Comparison of ENCODE assay signal across 10 mouse cellular contexts in the genomic region with DNA sequence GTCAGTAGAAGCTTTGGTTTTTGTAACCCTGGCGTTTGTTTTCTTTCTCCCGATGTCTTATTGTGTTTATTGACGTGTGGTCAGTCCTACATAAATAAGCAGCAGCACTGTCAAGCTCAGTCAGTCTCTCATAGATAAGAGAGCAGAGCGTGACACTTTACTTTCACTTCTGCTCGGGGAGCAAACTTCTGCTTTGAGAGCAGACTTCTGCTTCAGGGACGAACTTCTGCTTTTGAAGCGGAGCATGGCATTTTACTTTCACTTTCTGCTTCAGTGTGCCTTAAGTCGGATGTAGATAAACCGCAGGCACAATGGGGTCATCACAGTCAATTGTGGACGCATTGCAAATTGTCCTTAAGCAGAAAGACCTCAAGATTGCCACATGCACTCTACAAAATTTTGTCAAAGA.
DNase-seq lines count a peak whose midpoint lies in the region; ATAC-seq lines count a peak whose summit lies in the region.
"Had no signal": no experiment of that assay in that cellular context is flagged by ENCODE, and none has a peak within 500 bp of the region (broad histone marks: within the 10 kb centered on the region; RNA-seq: fewer than 3 reads in every experiment).

No protein-coding gene starts in this region.

- H3K27me3 ChIP-seq in liver, embryonic 12.5 days (replicated peaks): no peaks in the 10 kb centered on the region
- H3K27me3 ChIP-seq in midbrain, embryonic 15.5 days (replicated peaks): no peaks in the 10 kb centered on the region
- no peaks in the 10 kb centered on the region for H3K27me3 ChIP-seq in midbrain, embryonic 13.5 days
- H3K27me3 ChIP-seq: embryonic facial prominence, embryonic 15.5 days; lung, embryonic 15.5 days had no signal

- H3K4me2 ChIP-seq in liver, embryonic 12.5 days: peak overlapping the region; percentile 39
- no peak overlapping the region for H3K4me2 ChIP-seq in midbrain, embryonic 15.5 days
- H3K4me2 ChIP-seq in midbrain, embryonic 13.5 days (replicated peaks): no peak overlapping the region
- H3K4me2 ChIP-seq: embryonic facial prominence, embryonic 15.5 days; lung, embryonic 15.5 days had no signal

- H3K4me1 ChIP-seq in liver, embryonic 12.5 days: no peaks in the 10 kb centered on the region
- H3K4me1 ChIP-seq in midbrain, embryonic 15.5 days: no peaks in the 10 kb centered on the region
- no peaks in the 10 kb centered on the region for H3K4me1 ChIP-seq in midbrain, embryonic 13.5 days (replicated peaks)
- H3K4me1 ChIP-seq: embryonic facial prominence, embryonic 15.5 days; lung, embryonic 15.5 days had no signal

- no peak overlapping the region for H3K9ac ChIP-seq in liver, embryonic 12.5 days
- H3K9ac ChIP-seq in midbrain, embryonic 15.5 days: no peak overlapping the region
- no peak overlapping the region for H3K9ac ChIP-seq in midbrain, embryonic 13.5 days (replicated peaks)
- H3K9ac ChIP-seq: embryonic facial prominence, embryonic 15.5 days; lung, embryonic 15.5 days had no signal

- no peak for ATAC-seq in liver, embryonic 12.5 days
- ATAC-seq in neutrophil, adult 5-6 weeks (ENCODE audit: extremely low read depth, insufficient number of reproducible peaks, low FRiP score, poor library complexity, severe bottlenecking): peak; percentile 90
- ATAC-seq in midbrain, embryonic 15.5 days (replicated peaks): no peak
- no peak for ATAC-seq in midbrain, embryonic 13.5 days

- intact Hi-C loops in left cerebral cortex, postnatal 36 days (cut with DNase I): no loop called here

- no peak overlapping the region for H3K27ac ChIP-seq in liver, embryonic 12.5 days
- H3K27ac ChIP-seq in midbrain, embryonic 15.5 days: no peak overlapping the region
- H3K27ac ChIP-seq in midbrain, embryonic 13.5 days: no peak overlapping the region
- H3K27ac ChIP-seq: embryonic facial prominence, embryonic 15.5 days; lung, embryonic 15.5 days had no signal

- 39% methylated on average over 10 of the region's 10 CpGs for WGBS in liver, embryonic 12.5 days (ENCODE audit: insufficient replicate concordance)
- 87% methylated on average over 10 of the region's 10 CpGs for WGBS in midbrain, embryonic 15.5 days
- WGBS in midbrain, embryonic 13.5 days: 92% methylated on average over 10 of the region's 10 CpGs

- DNase-seq in adrenal gland, adult 2 months: peak; percentile 31
- DNase-seq in adrenal gland, postnatal 25 days: no peak
- DNase-seq in adrenal gland, postnatal 10 days: peak; percentile 17
- no peak for DNase-seq in left cerebral cortex, postnatal 36 days (ENCODE audit: low spot score in 2 of 2)

- no peaks in the 10 kb centered on the region for H3K36me3 ChIP-seq in liver, embryonic 12.5 days
- no peaks in the 10 kb centered on the region for H3K36me3 ChIP-seq in midbrain, embryonic 15.5 days (replicated peaks)
- H3K36me3 ChIP-seq in midbrain, embryonic 13.5 days: peaks cover 3% of the 10 kb centered on the region; the same call in 1 of the 2 replicates
- H3K36me3 ChIP-seq: embryonic facial prominence, embryonic 15.5 days; lung, embryonic 15.5 days had no signal

- 0 out of 2 replicates have a peak, but pooled peaks cover 10% of the 10 kb centered on the region for H3K9me3 ChIP-seq in liver, embryonic 12.5 days (replicated peaks)
- H3K9me3 ChIP-seq in midbrain, embryonic 15.5 days: no peaks in the 10 kb centered on the region; the same call in 1 of the 2 replicates
- H3K9me3 ChIP-seq in midbrain, embryonic 13.5 days: peaks cover 23% of the 10 kb centered on the region; the same call in 1 of the 2 replicates

- peak overlapping the region; percentile 39 for H3K4me3 ChIP-seq in liver, embryonic 12.5 days
- H3K4me3 ChIP-seq in midbrain, embryonic 15.5 days: no peak overlapping the region
- H3K4me3 ChIP-seq in midbrain, embryonic 13.5 days (replicated peaks): no peak overlapping the region
- H3K4me3 ChIP-seq: embryonic facial prominence, embryonic 15.5 days; lung, embryonic 15.5 days had no signal

Comparison
In these comparisons a context has a peak if more than half of its experiments do, and no peak if none do; other contexts are left out.
1. DNase-seq: peak in adrenal gland, adult 2 months (single experiment) and adrenal gland, postnatal 10 days (single experiment); none in adrenal gland, postnatal 25 days (single experiment) and left cerebral cortex, postnatal 36 days (0 of 2).